Mouse (Mus musculus) ES-Bruce4 (cell line): Measurements from ENCODE around the gene Gm12166. TPM values are rescaled to one million over a fixed set of nuclear protein-coding genes. Genes with fewer than 3 reads are reported as not detected.

Experiments
- H3K27ac ChIP-seq: 2 replicates; pipeline ENCODE4 v1.5.1; 2012; ENCODE audit warnings: low read length, inconsistent platforms; ENCODE audit not compliant: insufficient read depth
- H3K27me3 ChIP-seq: 2 replicates; pipeline ENCODE4 v1.6.1; 2012; ENCODE audit warnings: mild to moderate bottlenecking, low read length, inconsistent platforms; ENCODE audit not compliant: control insufficient read depth, poor library complexity, insufficient read depth, severe bottlenecking
- H3K36me3 ChIP-seq: 2 replicates; pipeline ENCODE4 v1.6.1; 2012; ENCODE audit warnings: inconsistent platforms, mild to moderate bottlenecking, low read length, moderate library complexity; ENCODE audit not compliant: control insufficient read depth, poor library complexity, insufficient read depth, severe bottlenecking
- H3K4me1 ChIP-seq: one replicate; pipeline ENCODE4 v1.8.1; 2011; ENCODE audit warnings: low read length; ENCODE audit not compliant: control insufficient read depth, insufficient read depth
- H3K4me3 ChIP-seq: 2 replicates; pipeline ENCODE4 v1.5.1; 2011; ENCODE audit warnings: low read depth, mild to moderate bottlenecking, low read length
- H3K9ac ChIP-seq: 2 replicates; pipeline ENCODE4 v1.6.1; 2012; ENCODE audit warnings: low read depth, mild to moderate bottlenecking, inconsistent platforms; ENCODE audit not compliant: poor library complexity, severe bottlenecking
- H3K9me3 ChIP-seq: replicated peaks from 2 replicates; pipeline ENCODE4 v1.6.1; 2012; ENCODE audit warnings: mild to moderate bottlenecking, low read length, inconsistent platforms; ENCODE audit not compliant: control insufficient read depth, poor library complexity, insufficient read depth, severe bottlenecking
- CTCF ChIP-seq: IDR thresholded peaks from one replicate; pipeline ENCODE4 v1.8.1; 2011; ENCODE audit warnings: low read depth, low read length
- EP300 ChIP-seq: IDR thresholded peaks from 2 replicates; pipeline ENCODE4 v1.6.1; 2011; ENCODE audit warnings: low read depth, low read length; ENCODE audit not compliant: insufficient read depth
- POLR2A ChIP-seq: IDR thresholded peaks from one replicate; pipeline ENCODE4 v1.8.1; 2011; ENCODE audit warnings: low read length; ENCODE audit not compliant: insufficient read depth
- polyA plus RNA-seq: library from polyadenylated mRNA; stranded (reverse); fragments of >200 nt; gene quantifications from 2 replicates; pipeline ENCODE4 v1.2.4, GENCODE M21; 2011; ENCODE audit warnings: low read depth; ENCODE audit not compliant: missing spikeins, insufficient read depth, insufficient read length

Gm12166 gene
- polyA plus RNA-seq, 1 experiment = 5.5 TPM

DNA sequence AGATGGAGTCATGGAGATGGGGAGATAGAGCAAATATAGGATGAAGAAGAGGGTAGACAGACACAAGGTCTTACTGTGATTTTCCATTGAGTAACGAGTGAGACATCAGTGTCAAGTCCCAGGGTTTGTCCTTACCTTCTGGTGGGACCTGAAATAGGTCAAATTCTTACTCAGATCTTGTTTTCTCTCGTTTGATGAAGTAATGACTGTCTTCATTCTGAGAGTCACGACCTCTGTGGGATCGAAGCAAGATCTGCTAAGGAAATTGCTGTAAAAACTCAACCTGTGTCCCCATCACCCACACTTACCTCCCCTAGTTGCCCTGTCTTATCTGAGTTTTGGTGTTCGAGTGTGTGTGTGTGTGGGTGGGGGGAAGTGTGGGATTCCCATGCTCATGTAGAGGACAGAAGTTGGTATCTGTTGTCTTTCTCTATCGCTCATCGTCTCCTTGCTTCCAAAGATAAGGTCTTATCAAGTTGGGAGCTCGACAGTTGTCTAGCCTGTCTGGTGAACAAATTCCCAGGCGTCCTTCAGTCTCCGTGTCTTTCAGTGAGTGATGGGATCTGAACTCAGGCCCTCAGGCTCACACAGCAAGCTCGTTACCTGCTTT is 31.8 kb upstream of the Gm12166 start:
- Histone ChIP-seq H3K4me1 (peaks cover 5% of the 10 kb centered on the region), H3K9ac (no peak overlapping the region), H3K4me3 (no peak overlapping the region), H3K27ac (no peak overlapping the region), H3K27me3 (no peaks in the 10 kb centered on the region), H3K9me3 (peaks cover 7% of the 10 kb centered on the region), H3K36me3 (peaks cover 6% of the 10 kb centered on the region; the same call in 1 of the 2 replicates)
- TF ChIP-seq POLR2A (no peak), CTCF (no peak), EP300 (no peak)

DNA sequence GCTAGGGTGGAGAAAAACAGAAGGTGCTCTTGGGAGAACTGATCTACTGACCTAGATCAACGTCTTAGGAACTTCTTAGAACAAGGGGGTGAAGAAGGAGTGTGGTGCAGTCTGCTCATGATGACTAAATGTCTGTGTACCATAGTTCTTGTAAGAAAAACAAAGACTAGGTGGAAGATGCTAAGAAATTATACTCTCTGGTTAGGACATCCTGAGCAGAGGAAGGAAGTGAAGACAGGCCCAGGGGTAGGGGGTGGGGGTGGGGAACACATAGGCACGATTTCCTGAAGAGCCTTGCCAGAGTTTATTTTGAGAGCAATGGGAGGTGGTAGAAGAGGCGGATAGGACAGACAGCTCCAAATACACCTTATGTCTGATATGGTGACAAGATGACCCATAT is 31.3 kb upstream of the Gm12166 start:
- Histone ChIP-seq H3K9ac (no peak overlapping the region), H3K36me3 (peaks cover 11% of the 10 kb centered on the region), H3K27me3 (no peaks in the 10 kb centered on the region), H3K4me3 (no peak overlapping the region), H3K27ac (no peak overlapping the region), H3K4me1 (peaks cover 2% of the 10 kb centered on the region), H3K9me3 (peaks cover 13% of the 10 kb centered on the region)
- TF ChIP-seq CTCF (no peak), POLR2A (no peak), EP300 (no peak)

DNA sequence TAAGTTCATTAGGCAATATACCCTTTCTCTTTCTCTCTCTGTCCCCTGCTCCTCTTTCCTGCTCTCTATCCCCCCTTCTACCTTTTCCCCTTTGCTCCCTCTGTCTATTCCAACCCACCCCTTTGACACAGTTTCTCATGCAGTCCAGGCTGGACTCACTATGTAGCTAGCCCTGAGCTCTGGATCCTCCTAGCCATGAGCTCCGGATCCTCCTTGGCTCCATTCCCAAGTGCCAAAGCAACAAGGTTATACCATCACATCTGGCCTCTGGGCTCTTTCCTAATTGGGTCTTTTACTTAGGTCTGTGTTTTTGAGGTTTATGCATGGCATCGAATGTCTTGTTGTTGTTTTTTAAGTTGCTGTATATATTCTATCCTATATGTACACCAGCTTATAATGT is 29.0 kb upstream of the Gm12166 start:
- TF ChIP-seq CTCF = no peak
- no peak for TF ChIP-seq EP300
- no peak for TF ChIP-seq POLR2A
- H3K4me3 ChIP-seq = no peak overlapping the region
- H3K27me3 ChIP-seq = no peaks in the 10 kb centered on the region
- H3K27ac ChIP-seq = no peak overlapping the region
- H3K9ac ChIP-seq = no peak overlapping the region
- no peaks in the 10 kb centered on the region for H3K4me1 ChIP-seq
- peaks cover 25% of the 10 kb centered on the region for H3K36me3 ChIP-seq
- peaks cover 31% of the 10 kb centered on the region for H3K9me3 ChIP-seq

DNA sequence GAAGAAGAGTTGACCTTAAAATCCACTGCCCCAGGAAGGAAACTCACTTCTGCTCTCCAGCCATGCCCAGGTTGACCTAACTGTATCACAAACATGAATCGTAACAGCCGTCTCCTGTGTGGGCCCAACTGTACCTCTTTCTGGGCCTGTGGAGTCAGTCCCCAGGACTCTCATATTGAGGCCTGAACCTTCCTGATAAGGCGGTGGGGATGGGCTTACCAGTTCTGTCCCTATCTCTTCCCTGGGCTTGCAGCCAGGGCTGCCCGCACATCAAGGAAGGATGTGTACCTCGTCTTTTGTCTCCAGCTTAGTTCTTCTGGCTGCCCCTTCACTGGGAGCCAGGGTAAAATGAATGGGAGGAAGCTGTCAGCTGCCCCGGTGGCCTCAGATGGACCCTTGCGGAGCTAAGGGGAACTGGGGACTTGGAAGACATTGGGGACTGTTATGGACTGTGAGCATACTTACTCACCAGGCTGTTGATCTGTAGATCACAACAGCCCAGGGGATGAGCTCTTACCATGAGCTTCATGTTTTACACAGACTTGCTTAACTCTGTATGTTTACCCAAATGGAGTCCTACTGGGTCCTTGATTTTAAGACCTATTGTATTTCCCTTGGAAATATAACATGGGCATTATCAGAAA is 25.7 kb upstream of the Gm12166 start:
- no peak overlapping the region for H3K4me3 ChIP-seq
- peaks cover 3% of the 10 kb centered on the region for H3K4me1 ChIP-seq
- H3K27ac ChIP-seq = no peak overlapping the region
- H3K36me3 ChIP-seq = peaks cover 30% of the 10 kb centered on the region
- no peaks in the 10 kb centered on the region for H3K27me3 ChIP-seq
- H3K9me3 ChIP-seq = peaks cover 39% of the 10 kb centered on the region
- TF ChIP-seq POLR2A (no peak), CTCF (no peak), EP300 (no peak)
- no peak overlapping the region for H3K9ac ChIP-seq

DNA sequence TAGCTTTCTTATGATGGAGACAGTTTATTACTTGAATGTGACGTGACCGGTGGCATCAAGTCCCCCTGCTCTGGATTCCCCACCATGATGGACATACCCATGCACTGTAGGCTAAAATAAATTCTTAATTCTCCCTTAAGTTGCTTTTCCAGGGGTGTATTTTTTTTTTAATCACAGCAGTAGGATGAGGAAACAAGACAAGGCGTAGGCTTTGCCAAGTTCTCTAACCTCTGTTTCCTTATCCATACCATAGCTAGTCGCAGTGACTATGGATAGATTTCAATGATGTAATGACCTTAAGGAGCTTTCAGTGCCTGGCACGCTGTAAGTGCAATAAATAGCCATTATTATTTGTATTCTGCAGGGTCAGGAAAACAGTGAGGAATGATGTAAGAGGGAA is 25.2 kb upstream of the Gm12166 start:
- Histone ChIP-seq H3K36me3 (peaks cover 31% of the 10 kb centered on the region), H3K4me3 (no peak overlapping the region), H3K9ac (no peak overlapping the region), H3K27ac (no peak overlapping the region), H3K9me3 (peaks cover 39% of the 10 kb centered on the region), H3K4me1 (peaks cover 3% of the 10 kb centered on the region), H3K27me3 (no peaks in the 10 kb centered on the region)
- TF ChIP-seq POLR2A (no peak), EP300 (no peak), CTCF (no peak)

DNA sequence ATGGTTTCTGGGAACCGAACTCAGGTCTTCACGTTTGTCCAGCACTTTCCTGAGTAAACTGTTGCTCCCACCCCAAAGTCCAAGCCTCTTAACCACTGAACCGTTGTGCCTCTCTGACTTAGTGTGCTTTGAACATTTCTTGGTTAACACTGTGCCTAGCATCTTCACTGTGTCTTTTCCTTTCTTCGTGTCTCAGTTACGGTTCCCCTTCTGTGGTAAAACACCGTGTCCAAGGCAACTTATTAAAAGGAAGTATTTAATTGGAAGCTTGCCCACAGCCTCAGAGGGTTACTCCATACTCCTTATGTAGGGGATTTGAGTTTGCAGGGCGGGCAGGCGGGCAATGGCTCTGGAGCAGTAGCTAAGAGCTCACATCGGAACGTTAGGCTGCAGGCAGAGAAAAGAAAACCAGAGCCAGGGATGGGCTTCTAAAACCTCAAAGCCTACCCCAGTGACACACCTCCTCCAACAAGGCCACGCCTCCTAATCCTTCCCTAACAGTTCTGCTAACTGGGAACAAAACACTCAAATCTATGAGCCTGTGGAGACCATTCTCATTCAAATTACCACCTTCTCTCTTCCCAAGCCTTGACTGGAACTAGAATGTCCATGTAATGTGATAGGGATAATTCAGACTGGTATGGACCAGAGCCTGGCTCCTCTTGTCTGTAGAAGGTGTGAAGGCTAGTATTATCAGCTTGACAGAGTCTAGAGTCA is 24.5 kb upstream of the Gm12166 start:
- no peak for TF ChIP-seq POLR2A
- TF ChIP-seq EP300 = no peak
- no peak for TF ChIP-seq CTCF
- Histone ChIP-seq H3K27ac (no peak overlapping the region), H3K4me1 (peaks cover 5% of the 10 kb centered on the region)

More for the DNA sequence above, 24.5 kb upstream of the Gm12166 start:
- Histone ChIP-seq H3K9ac (no peak overlapping the region), H3K9me3 (peaks cover 39% of the 10 kb centered on the region), H3K36me3 (peaks cover 31% of the 10 kb centered on the region), H3K27me3 (no peaks in the 10 kb centered on the region), H3K4me3 (no peak overlapping the region)
